Mouse (Mus musculus) megakaryocyte progenitor cell, adult 5-6 weeks (primary cell): ENCODE data around the gene Gab2. TPM values are rescaled to one million over a fixed set of nuclear protein-coding genes. Genes with fewer than 3 reads are reported as not detected.

Experiments
- ATAC-seq: replicated peaks from 2 replicates; pipeline ENCODE4 v1.8.0; 2016; ENCODE audit warnings: mild to moderate bottlenecking, moderate TSS enrichment, inconsistent platforms; ENCODE audit not compliant: poor library complexity
- total RNA-seq, 2 experiments: library from RNA; stranded (forward) in 1 of 2; stranded (reverse) in 1 of 2; fragments of 157-497, 149-512 nt in 1 of 2; fragments of 200-1000 nt in 1 of 2; gene quantifications; 2 replicates each; pipeline versions ENCODE4 v1.2.3 to v1.2.4; 2015 to 2017

Gene Gab2
- total RNA-seq, 2 experiments from 2014 or later, result 12.2 to 12.7 TPM

DNA sequence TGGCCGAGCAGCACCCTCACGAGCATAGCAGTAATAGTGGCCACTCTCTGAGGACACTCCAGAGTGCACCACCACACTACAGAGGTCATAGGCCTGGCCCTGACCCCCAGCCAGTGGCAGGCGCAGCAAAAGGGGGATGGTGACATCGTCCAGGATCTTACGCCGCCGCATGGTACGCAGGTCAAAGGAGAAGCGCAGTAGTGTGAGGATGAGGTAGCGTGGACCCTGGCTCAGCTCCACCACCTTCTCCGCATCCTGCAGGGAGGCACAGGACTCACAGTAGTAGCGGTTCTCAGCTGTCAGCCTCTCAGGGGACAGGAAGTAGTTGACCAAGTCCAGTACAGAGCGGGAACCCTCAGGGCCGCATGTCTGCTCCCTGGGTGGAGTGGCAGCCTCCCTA is 230.2 kb downstream of the Gab2 start:
- ATAC-seq, result no peak

DNA sequence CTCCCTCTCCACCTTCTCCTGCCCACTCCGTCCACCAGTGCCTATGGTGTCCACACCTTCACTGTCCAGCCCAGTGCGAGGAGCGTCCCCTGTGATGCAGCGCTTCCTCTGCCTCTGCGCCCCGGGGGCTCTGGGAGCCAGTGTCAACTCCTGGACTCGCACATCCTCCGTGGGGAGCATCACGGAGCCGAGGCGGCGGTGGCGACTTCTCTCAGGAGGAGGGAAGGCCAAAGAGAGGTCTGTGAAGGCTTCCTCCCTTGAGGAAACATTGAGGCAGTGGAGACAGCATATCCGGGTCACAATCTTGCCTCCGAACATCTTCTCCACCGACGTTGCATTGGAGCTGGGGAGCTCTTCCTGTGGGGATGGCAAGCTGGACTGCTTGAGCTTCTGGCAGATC is 230.8 kb downstream of the Gab2 start:
- ATAC-seq, result no peak

- no peak for ATAC-seq
Observed at GRCm38 (mm10) chr7:97312856-97313255, 231.5 kb downstream of the Gab2 start.

- no peak for ATAC-seq
Observed at GRCm38 (mm10) chr7:97313364-97313995, 232.1 kb downstream of the Gab2 start.

DNA sequence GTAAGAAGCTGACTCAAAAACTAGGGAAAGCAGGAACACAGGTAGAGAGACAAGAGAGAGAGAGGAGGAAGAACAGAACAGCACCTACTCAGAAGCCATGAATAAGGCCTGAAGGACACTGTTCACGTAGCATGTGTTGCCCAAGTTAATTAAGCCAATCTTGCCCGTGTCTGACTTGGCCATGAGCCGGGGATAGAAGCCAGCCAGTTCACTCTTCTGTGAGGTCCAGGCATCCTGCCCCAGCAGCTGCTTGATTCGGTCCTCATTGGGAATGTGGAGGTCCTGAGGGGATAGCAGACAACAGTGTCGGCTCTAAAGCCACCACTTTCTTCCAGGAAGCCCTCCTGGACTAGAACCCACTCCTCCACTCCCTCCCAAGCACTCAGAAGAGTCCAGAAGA is 233.3 kb downstream of the Gab2 start:
- no peak for ATAC-seq

GRCm38 (mm10) chr7:97315656-97316055 is 234.3 kb downstream of the Gab2 start:
- ATAC-seq, result no peak

GRCm38 (mm10) chr7:97317706-97318105 is 236.3 kb downstream of the Gab2 start:
- ATAC-seq, result no peak

GRCm38 (mm10) chr7:97324342-97324741 is 243.0 kb downstream of the Gab2 start:
- ATAC-seq, result no peak

- ATAC-seq, result no peak
Observed at GRCm38 (mm10) chr7:97325156-97325985, 244.0 kb downstream of the Gab2 start.

- ATAC-seq, result no peak
Observed at GRCm38 (mm10) chr7:97327376-97327775, 246.0 kb downstream of the Gab2 start.

DNA sequence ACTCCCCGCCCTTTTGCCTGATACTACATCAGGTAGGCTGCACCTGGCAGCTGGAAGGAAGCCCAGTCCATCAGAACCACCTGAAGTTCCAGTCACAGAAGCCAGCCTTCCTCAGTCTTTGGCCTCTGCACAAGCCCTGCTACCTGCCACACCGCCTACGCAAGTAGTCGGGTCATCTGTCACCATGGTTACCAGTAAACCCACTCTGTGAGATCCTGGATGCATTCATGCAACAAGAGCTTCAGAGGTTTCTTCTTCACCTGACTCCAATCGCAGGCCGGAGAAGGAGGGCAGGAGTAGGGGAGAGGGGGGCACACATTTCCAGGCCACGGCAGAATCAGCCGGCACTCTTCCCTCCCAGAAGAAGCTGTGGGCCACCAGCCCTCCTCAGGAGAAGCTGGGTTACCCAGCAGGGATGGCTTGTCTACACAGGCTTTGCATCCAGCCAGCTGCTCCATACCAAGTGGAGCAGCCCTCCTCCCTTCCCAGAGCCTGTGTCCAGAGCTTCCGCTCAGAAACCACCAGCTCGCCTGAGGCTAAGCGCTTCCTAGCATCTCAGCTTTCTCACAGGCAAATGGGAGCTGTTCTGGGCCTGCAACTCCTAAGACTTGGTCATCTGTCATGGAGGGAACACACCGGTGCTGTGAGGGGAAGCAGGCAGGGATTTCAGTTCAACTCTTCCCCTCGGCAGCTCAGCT is 247.7 kb downstream of the Gab2 start:
- no peak for ATAC-seq

DNA sequence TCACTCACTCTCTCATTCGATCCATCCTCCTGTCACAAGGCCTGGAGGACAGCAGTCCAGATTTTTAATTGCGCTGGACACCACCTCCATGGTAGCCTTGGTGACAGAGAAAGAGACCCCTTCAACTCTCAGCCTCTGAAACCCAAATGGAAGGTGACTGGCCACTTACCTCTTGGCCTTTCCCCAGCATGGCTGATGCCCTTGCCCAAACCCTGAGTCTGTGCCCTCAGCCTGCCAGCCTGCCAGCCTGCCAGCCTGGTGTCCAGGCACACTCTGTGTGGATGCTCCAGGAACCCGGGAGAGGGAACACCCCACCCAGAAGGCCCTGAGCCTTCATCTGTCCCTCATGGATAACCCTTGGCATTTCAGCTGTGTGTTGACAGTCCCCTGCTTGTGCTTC is 248.3 kb downstream of the Gab2 start:
- ATAC-seq, result no peak

GRCm38 (mm10) chr7:97330931-97331645 is 249.7 kb downstream of the Gab2 start:
- ATAC-seq, result no peak

- peak; percentile 90 for ATAC-seq
Observed at GRCm38 (mm10) chr7:97331726-97332666, 250.6 kb downstream of the Gab2 start, which contains the start of the genes Usp35 and Kctd21. Usp35 (minus strand) TSS chr7:97332020. Kctd21 (plus strand) TSS chr7:97332327.

GRCm38 (mm10) chr7:97332667-97333041 is 251.3 kb downstream of the Gab2 start:
- peak; percentile 4; the same call in 1 of the 2 replicates for ATAC-seq

DNA sequence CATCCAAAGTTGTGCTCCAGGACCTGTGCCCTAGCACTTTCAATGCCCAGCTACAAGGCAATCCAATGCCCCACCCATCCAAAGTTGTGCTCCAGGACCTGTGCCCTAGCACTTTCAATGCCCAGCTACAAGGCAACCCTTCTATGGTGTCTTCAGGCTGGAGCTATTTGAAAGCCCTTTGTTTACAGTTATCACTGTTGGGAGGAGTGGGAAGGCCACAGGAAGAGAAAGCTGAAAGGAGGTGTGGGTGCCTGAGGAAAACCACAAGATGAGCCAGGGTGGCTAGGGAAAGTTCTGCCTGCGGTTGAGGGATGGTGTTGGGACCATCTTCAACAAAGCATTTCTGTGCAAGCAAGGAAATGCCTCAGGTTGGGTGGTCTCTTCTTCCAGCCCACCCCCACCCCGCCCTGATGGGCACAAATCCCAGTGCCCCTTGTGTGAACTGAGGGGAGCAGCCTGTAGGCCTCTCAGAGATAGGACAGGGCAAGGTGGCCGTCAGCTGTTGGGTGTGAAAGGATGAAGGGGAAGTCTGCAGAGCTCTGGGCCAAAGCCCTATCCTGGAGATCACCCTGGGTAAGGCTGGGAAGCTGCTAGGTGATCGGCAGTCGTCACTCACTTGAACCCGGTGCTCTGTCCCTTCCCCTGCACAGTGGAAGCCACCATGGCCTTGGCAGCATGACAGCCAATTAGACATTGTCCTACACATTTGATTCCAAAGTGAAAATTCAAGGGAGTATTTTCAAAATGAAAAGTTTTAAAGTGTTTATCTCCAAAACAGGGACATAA is 251.9 kb downstream of the Gab2 start:
- no peak for ATAC-seq

DNA sequence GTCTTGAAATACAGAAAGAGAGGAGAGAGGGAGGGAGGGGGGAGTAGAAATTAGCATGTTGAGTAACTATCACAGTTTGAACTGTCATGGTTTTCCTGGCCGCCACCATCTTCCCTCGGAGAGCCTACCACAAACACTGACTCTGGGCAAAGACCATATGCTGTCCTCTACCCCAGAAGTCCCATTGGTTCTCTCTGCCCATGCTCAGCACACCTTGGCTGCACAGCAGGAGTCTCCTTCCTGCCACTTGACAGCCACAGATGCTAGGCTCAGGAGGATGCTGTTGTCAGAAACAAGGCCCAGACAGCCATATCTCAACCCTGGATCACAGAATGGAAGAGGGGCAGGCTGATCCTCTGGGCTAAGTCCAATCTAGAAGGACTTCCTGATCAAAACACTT is 253.0 kb downstream of the Gab2 start:
- no peak for ATAC-seq

DNA sequence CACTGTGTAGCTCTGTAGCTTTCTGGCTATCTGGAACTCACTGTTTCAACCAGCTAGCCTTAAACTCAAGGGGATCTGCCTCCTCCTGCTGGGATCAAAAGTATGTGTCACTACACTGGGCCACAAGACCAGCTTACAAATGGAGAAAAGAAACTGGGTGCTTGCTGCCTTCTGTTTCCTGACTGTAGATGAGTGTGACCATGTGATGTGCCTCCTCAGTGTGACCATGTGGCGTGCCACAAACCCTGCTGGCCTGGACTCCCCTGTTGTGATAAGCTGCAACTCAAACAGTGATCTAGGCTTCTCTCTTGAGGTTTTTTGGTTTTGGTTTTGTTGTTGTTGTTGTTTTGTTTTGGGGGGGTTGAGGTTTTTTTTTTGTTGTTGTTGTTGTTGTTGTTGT is 255.3 kb downstream of the Gab2 start:
- peak; percentile 42 for ATAC-seq

DNA sequence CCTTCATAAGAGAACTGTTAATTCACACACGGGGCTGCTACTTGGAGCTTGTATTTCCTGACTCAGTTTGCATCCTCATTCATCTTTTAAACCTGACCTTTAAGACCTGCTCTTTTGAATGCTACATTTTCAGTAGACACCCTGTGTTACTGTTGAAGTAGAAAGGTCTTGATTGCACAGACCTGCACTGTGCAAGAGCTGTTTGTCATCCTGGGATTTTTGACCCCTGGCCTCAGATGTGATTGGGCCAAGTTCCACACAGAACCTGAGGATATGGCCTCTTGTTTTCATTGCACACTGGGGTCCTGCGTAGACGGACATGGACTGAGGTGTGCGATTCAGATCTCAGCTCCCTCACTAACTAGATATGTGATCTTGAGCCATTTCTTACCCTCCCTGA is 257.2 kb downstream of the Gab2 start:
- ATAC-seq, result no peak
